Mouse (Mus musculus) gastrocnemius, adult 8-10 months (tissue): ENCODE measurements around the gene Adamts6. TPM values are rescaled to one million over a fixed set of nuclear protein-coding genes. Genes with fewer than 3 reads are reported as not detected.

Experiments used
- DNase-seq, 2 experiments: peaks; one replicate each; pipeline ENCODE4 v3.0.0; 2022; ENCODE audit warnings: low spot score in 2 of 2
- total RNA-seq, 4 experiments: library from RNA; stranded (reverse); gene quantifications; 2 replicates each; pipeline ENCODE4 v1.2.4; 2022

Adamts6 gene
- total RNA-seq, 4 experiments from 2014 or later = 0.75 to 1.3 (median 1.0) TPM

- no peak for DNase-seq
Measured at GRCm38 (mm10) chr13:104453271-104453974, 165.8 kb downstream of the Adamts6 start.

GRCm38 (mm10) chr13:104460287-104460686 is 172.7 kb downstream of the Adamts6 start:
- no peak for DNase-seq

DNA sequence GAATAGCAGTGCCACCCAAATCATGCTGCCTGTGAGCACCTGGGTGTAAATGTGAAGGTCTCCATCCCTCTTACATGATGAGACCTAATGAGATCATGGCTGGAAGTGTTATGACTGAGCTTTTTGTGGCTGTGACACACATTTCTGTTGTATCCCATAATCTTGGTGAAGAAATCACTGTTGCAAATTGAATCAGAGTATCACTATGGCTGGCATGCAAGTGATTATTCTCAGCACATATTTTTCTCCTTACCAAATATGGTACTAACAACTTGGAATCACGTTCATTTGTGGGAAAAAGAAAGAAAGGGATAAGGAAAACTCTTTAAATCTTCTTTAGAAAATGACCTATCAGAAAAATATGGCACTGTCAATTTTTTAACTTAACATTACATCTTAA is 180.4 kb downstream of the Adamts6 start:
- no peak for DNase-seq

DNA sequence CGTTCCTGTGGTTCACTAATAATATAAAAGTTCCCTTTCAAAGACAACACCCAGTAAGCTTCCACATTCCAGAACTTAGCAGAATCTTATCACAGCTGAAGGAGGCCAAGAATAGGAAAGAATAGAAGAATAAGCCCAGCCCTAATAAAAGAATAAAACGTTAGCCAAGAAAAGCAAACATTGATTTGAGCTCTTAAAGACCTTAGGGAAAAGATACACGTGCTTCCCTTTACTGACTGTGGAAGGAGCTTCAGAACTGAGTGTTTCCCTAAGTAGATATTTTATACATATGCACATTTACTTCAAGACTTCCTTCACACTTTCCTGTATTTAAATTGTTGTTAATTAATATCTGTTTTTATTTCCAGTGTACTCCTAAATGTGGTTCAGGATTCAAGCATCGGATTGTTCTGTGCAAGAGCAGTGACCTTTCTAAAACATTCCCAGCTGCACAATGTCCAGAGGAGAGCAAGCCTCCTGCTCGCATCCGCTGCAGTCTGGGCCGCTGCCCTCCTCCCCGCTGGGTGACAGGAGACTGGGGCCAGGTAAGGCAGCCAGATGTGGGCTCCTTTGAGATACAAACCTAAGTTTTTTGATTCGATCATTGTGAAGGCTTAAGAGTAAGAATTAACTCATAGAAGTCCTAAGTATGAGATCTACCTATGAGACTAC is 188.8 kb downstream of the Adamts6 start:
- no peak for DNase-seq

GRCm38 (mm10) chr13:104482426-104483089 is 194.9 kb downstream of the Adamts6 start:
- no peak for DNase-seq

DNA sequence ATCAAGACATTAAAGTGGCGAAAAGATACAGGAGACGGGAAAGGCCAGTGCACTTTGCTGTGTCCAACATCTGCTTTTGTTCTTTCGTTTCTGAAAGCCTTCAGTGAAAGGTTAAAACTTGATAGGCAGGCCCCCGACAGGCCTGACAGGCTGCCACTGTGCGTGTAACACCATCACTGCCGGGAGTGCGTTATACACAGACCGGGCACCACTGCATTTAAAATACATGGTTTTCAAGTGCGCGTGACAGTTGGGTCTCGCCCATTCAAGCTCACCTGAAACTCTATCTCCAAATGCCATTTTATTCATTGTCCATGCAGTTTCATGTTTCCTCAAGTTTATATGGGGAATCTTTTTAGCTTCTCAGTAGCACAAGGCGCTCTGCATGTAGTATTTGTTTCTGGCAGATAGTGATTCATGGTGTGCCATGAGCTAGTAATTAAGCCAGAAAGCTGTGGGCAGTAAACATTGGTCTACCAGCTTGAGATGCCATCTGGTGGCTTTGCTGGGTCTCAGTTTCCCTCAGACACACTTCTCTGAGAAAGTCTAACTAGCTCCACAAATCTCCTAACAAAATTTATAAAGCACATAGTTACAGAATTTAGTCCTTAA is 195.6 kb downstream of the Adamts6 start:
- no peak for DNase-seq

GRCm38 (mm10) chr13:104491046-104491811 is 203.6 kb downstream of the Adamts6 start:
- no peak for DNase-seq

- no peak for DNase-seq
Measured at GRCm38 (mm10) chr13:104493466-104493993, 205.9 kb downstream of the Adamts6 start.

DNA sequence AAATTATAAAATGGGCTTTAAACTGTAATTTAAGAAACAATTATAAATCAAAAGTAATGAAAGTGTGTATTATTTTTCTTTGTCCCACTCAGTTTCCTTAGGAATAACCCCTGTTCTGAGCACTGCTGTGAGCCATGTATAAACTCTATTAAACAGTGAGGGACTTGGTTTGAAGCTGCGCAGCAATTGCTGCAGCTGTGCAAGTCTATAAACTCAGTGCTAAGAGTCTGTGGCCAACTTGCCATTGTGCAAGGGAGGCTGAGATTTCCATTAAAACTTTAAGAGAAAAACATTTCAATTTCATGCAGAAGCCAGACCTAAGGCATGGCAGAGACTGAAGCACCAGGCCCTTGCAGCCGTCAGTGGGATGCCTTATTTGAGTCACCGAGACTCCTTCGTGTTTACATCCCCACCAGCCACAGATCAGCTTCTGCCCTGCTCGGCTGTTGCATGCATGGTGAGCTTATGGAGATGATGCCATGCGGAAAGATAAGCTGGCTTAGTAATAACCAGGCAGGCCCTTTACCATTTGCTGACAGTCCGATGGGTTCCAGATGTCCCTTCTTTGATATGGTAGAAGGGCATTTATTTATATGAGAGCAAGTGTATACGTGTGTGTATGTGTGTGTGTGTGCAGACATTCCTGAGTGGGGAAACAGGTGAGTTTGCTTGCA is 206.7 kb downstream of the Adamts6 start:
- DNase-seq = no peak

GRCm38 (mm10) chr13:104497592-104497991 is 210.0 kb downstream of the Adamts6 start:
- no peak for DNase-seq

GRCm38 (mm10) chr13:104498669-104499068 is 211.0 kb downstream of the Adamts6 start:
- no peak for DNase-seq

- DNase-seq = peak; percentile 16 to 21
Measured at GRCm38 (mm10) chr13:104499116-104500040, 211.7 kb downstream of the Adamts6 start.

- DNase-seq = no peak
Measured at GRCm38 (mm10) chr13:104502406-104502805, 214.8 kb downstream of the Adamts6 start.

DNA sequence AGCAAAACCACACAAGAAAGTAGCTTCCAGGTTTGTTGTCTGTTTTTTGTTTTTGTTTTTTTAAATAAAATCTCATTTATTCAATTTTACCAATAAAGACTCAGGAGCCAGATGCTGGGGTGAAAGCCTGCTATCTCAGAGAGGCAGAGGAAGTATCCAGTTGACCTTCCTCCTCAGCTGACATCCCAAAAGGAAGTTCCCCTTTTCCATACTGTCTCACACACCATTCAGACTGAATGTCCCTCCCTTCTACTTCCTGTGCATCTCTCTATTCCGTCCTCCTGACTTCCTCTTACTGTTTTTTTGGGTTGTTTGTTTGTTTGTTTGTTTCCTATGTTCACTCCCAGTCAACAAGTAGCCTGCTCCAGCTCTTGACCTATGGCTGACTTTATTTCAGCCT is 216.4 kb downstream of the Adamts6 start:
- no peak for DNase-seq

DNA sequence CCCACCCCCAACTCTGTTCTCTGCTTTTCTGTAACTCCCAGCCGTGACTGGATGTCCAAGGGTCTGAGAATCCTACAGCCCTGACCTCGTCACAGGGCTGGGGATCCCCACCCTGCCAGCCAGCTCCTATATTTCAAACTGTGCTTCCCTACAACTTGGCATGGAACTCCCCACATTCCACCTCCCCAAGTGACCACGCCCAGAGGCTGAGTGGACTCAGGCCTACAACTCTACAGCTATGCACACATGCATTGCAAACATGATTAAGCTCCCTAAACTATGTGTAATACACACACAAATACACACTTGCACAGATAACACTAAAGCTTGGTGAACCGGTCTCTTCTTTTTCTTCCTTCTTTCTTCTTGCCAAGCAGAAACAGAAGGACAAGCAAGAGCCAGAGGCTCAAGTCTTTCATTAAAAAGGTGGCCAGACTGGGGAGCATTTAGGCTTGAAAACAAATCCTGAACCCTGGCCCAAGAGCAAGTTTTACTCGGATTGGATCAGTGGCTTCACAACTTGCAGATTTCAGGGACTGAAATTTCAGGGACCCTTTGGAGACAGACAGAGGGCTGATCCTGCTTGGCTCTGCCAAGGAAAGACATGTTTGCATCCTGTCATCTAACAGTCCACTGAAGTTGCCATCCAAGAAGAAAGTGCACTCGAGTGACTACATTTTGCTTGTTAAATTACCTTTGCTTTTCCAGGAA is 218.7 kb downstream of the Adamts6 start:
- DNase-seq = no peak

DNA sequence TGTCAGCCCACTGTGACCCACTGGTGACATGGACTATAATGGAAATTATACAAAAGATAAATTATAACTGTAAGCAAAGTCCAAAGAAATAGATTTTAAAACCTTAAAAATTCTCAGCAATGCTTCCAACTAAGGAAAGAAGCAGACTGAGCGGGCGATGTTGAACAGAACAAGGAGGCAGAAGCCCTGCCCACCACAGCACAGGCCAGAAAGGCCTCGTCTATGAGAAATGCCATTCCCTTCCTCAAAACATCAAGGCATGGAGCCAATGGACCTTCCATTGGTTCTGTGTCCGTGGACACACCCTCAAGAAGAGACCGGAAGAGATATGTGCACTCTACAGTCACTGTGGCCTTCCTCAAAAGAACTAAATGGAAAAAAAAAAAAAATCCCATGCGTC is 220.0 kb downstream of the Adamts6 start:
- no peak for DNase-seq

DNA sequence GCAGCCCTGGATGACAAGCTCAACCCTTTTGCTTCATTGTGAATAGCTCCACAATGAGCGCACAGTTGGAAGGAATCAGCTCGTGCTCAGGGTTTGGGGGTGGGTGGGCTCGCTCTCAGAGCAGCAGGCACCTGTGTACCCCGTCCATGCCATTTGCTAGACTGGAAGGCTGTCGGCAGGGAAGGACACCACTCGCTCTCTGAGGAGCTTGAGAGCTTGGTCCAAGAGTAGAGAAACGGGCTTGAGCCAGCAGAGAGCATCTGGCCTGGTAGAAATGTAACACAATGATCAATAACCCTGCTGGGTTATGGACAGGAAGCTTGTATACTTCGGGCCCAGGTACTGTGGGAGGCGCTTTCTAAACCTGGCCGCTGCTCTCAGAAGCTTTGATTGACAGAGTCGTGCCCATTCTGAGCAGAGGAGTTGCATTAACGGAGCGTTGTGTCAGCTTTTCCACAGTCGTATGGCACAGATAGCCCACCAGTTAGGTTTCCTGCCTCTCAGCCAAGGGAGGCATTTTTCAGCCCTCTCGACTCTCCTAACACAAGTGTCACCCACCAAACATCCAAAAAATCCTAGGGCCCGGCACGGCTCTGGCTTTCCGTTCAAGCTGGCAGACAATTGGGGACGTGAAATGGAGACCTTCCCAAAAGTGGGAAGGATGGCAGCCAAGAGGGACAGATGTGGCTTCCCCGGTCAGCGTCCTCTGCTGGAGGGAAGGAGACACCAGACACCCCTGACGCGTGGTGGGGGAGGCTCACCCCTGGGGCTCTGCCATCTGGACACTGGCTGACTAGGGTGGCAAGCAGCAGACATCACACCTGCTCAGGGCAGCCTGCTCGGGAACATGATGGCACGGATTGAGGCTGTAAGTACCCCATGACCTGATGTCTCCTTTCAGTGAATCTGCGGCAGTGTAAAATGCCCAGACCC is 222.2 kb downstream of the Adamts6 start:
- peak; percentile 80 to 84 for DNase-seq

DNA sequence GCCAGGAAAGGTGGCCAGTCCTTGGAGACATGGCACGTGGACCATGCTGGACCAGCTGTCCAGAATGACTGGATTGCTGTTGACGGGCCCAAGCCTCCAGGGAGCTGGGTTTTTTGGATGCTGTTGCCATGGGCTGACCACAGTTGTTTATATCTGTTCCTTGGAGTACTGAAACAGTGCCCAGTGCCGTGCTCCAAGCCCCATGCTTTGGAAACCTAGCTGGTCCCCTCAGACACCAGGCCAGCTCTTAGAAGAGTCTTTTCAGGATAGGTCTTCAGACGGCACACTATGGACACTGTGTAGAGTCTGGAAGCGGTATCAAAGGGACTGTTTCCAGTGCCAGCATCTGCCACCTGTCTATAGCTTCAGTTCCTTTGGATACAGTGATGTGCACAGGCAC is 223.1 kb downstream of the Adamts6 start:
- DNase-seq = peak in 1 of 2 experiments; percentile 54
